Mouse (Mus musculus) heart, postnatal 36 days (tissue): ENCODE results near the gene Lzts3. TPM values are rescaled to one million over a fixed set of nuclear protein-coding genes. Genes with fewer than 3 reads are reported as not detected.
"Not testable (repeated sequence)": the region's sequence is repeated elsewhere in the genome, so short reads cannot be mapped to it uniquely, and the experiment has no call there.

Source experiments
- DNase-seq, 2 experiments: peaks; one replicate each; pipeline ENCODE4 v3.0.0; 2021 to 2022
- intact Hi-C: fragments of 180-260 bp; cut with DNase I; formaldehyde crosslinking; loops from one replicate; pipeline ENCODE4 v1.15.1; 2025
- total RNA-seq, 2 experiments: library from RNA; stranded (reverse); gene quantifications; 2 replicates each; pipeline ENCODE4 v1.2.3; 2021

The Lzts3 gene
- total RNA-seq, result 1 to 10 TPM; 4.3 to 5.8 TPM

GRCm38 (mm10) chr2:130642684-130643369 lies at the start of gene Lzts3:
TSS of gene Lzts3 (minus strand) at chr2:130642803.
- intact Hi-C loops, result no loop called here
- DNase-seq, result peak; percentile 92 to 94

- DNase-seq, result no peak
Measured at GRCm38 (mm10) chr2:130689011-130689410, 46.4 kb upstream of the Lzts3 start.

GRCm38 (mm10) chr2:130685426-130685825 lies 42.8 kb upstream of the Lzts3 start:
- intact Hi-C loops, result no loop called here
- no peak for DNase-seq

More at GRCm38 (mm10) chr2:130689011-130689410, 46.4 kb upstream of the Lzts3 start:
- intact Hi-C loops, result no loop called here

GRCm38 (mm10) chr2:130681531-130681930 lies 38.9 kb upstream of the Lzts3 start:
- intact Hi-C loops, result no loop called here
- no peak for DNase-seq

GRCm38 (mm10) chr2:130679899-130680298 lies 37.3 kb upstream of the Lzts3 start:
- intact Hi-C loops, result no loop called here
- no peak for DNase-seq

- intact Hi-C loops, result no loop called here
- no peak for DNase-seq
Measured at GRCm38 (mm10) chr2:130679154-130679553, 36.6 kb upstream of the Lzts3 start.

GRCm38 (mm10) chr2:130677211-130677610 lies 34.6 kb upstream of the Lzts3 start:
- no peak for DNase-seq
- intact Hi-C loops, result no loop called here

GRCm38 (mm10) chr2:130667559-130667958 lies 25.0 kb upstream of the Lzts3 start, which contains the start of gene Itpa:
TSS of gene Itpa (plus strand) at chr2:130667610.
- DNase-seq, result peak; percentile 83
- intact Hi-C loops, result no loop called here

GRCm38 (mm10) chr2:130664102-130664701 lies 21.6 kb upstream of the Lzts3 start, which contains the start of gene Ddrgk1:
TSS of gene Ddrgk1 (minus strand) at chr2:130664659.
- intact Hi-C loops, result loop anchor here (5.0 kb wide), 1 partner anchor 102 kb away; the partner anchor contains the start of gene Mrps26
- peak; percentile 92 to 97 for DNase-seq

- intact Hi-C loops, result loop anchor here (5.0 kb wide), 1 partner anchor 101 kb away; the partner anchor contains the start of gene Mrps26
- DNase-seq, result no peak
Measured at GRCm38 (mm10) chr2:130663342-130663741, 20.7 kb upstream of the Lzts3 start.

- intact Hi-C loops, result no loop called here
- DNase-seq, result no peak
Measured at GRCm38 (mm10) chr2:130658530-130658929, 15.9 kb upstream of the Lzts3 start.

GRCm38 (mm10) chr2:130657541-130657940 lies 14.9 kb upstream of the Lzts3 start:
- DNase-seq, result no peak
- intact Hi-C loops, result no loop called here

GRCm38 (mm10) chr2:130656536-130656935 lies 13.9 kb upstream of the Lzts3 start:
- no peak for DNase-seq
- intact Hi-C loops, result no loop called here

GRCm38 (mm10) chr2:130655660-130656339 lies 13.2 kb upstream of the Lzts3 start:
- intact Hi-C loops, result no loop called here
- DNase-seq, result no peak

- intact Hi-C loops, result no loop called here
- no peak for DNase-seq
Measured at GRCm38 (mm10) chr2:130653760-130654159, 11.2 kb upstream of the Lzts3 start.

GRCm38 (mm10) chr2:130653303-130653702 lies 10.7 kb upstream of the Lzts3 start:
- no peak for DNase-seq
- intact Hi-C loops, result no loop called here

GRCm38 (mm10) chr2:130649028-130649427 lies 6.4 kb upstream of the Lzts3 start:
- DNase-seq, intact Hi-C loops: not testable (repeated sequence)

GRCm38 (mm10) chr2:130645198-130645597 lies 2.6 kb upstream of the Lzts3 start:
- no peak for DNase-seq
- intact Hi-C loops, result no loop called here

GRCm38 (mm10) chr2:130642197-130642660 lies 374 bp downstream of the Lzts3 start:
- DNase-seq, result no peak
- intact Hi-C loops, result no loop called here

GRCm38 (mm10) chr2:130641351-130642025 lies 1.1 kb downstream of the Lzts3 start:
- no peak for DNase-seq
- intact Hi-C loops, result no loop called here

GRCm38 (mm10) chr2:130639276-130639675 lies 3.3 kb downstream of the Lzts3 start:
- no peak for DNase-seq

More at GRCm38 (mm10) chr2:130639276-130639675, 3.3 kb downstream of the Lzts3 start:
- intact Hi-C loops, result no loop called here
